17 mouse cellular contexts compared by ENCODE assay signal in genomic region chr2:66144770-66145169, GRCm38 (mm10). TPM values are rescaled to one million over a fixed set of nuclear protein-coding genes. Genes with fewer than 3 reads are reported as not detected.
A peak's percentile ranks its signal among the peaks of the same experiment; 100 is the strongest.
DNase-seq lines count a peak whose midpoint lies in the region; ATAC-seq and TF ChIP-seq lines count a peak whose summit lies in the region.
"Had no signal": no experiment of that assay in that cellular context is flagged by ENCODE, and none has a peak within 500 bp of the region (broad histone marks: within the 10 kb centered on the region; RNA-seq: fewer than 3 reads in every experiment).

No protein-coding gene starts in this region.

- no peaks in the 10 kb centered on the region for H3K36me3 ChIP-seq in kidney, embryonic 16.5 days (ENCODE audit: insufficient read depth, low read length)
- H3K36me3 ChIP-seq in intestine, postnatal 0 days (ENCODE audit: control insufficient read depth, insufficient read depth): no peaks in the 10 kb centered on the region
- no peaks in the 10 kb centered on the region for H3K36me3 ChIP-seq in stomach, embryonic 14.5 days (ENCODE audit: control insufficient read depth, insufficient read depth, low read length)
- H3K36me3 ChIP-seq: embryonic facial prominence, embryonic 10.5 days; hindbrain, embryonic 15.5 days; midbrain, embryonic 10.5 days had no signal

- H3K27me3 ChIP-seq in kidney, embryonic 16.5 days (ENCODE audit: insufficient read depth, low read length): no peaks in the 10 kb centered on the region
- H3K27me3 ChIP-seq in intestine, postnatal 0 days (replicated peaks; ENCODE audit: control insufficient read depth, insufficient read depth, low read length): no peaks in the 10 kb centered on the region
- no peaks in the 10 kb centered on the region for H3K27me3 ChIP-seq in stomach, embryonic 14.5 days (ENCODE audit: control insufficient read depth, insufficient read depth, low read length)
- H3K27me3 ChIP-seq: hindbrain, embryonic 15.5 days had no signal

- no peak overlapping the region for H3K9ac ChIP-seq in kidney, embryonic 16.5 days (replicated peaks; ENCODE audit: low read length)
- H3K9ac ChIP-seq in intestine, postnatal 0 days (ENCODE audit: low read depth, low read length): no peak overlapping the region
- no peak overlapping the region for H3K9ac ChIP-seq in stomach, embryonic 14.5 days (replicated peaks; ENCODE audit: low read depth, low read length)
- H3K9ac ChIP-seq: hindbrain, embryonic 15.5 days; liver, embryonic 14.5 days had no signal

- no peaks in the 10 kb centered on the region for H3K9me3 ChIP-seq in kidney, embryonic 16.5 days (ENCODE audit: low read length)
- no peaks in the 10 kb centered on the region for H3K9me3 ChIP-seq in intestine, postnatal 0 days (ENCODE audit: control insufficient read depth)
- no peaks in the 10 kb centered on the region for H3K9me3 ChIP-seq in stomach, embryonic 14.5 days (ENCODE audit: control insufficient read depth, low read depth, low read length)
- H3K9me3 ChIP-seq: embryonic facial prominence, embryonic 10.5 days; hindbrain, embryonic 15.5 days; midbrain, embryonic 10.5 days had no signal

- no peak for DNase-seq in kidney, postnatal 36 days
- peak; percentile 4 for DNase-seq in NIH3T3 (ENCODE audit: low read depth)
- no peak for DNase-seq in heart, adult 9 months (ENCODE audit: low spot score in 2 of 2)
- no peak for DNase-seq in left cerebral cortex, adult 2 months (ENCODE audit: extremely low spot score in 1 of 2, low spot score in 2 of 2)
- DNase-seq: adrenal gland, postnatal 14 days; cerebellum, postnatal 10 days; heart, adult 11 months; right cerebral cortex, postnatal 14 days; thymus, postnatal 25 days had no signal

- peak overlapping the region; percentile 80 for H3K27ac ChIP-seq in kidney, embryonic 16.5 days (ENCODE audit: low read length)
- 0 out of 2 replicates have a peak overlapping the region, but pooled peaks have one; percentile 41 for H3K27ac ChIP-seq in intestine, postnatal 0 days (ENCODE audit: low read depth, low read length)
- no peak overlapping the region for H3K27ac ChIP-seq in stomach, embryonic 14.5 days (ENCODE audit: low read length)
- H3K27ac ChIP-seq in left cerebral cortex, adult 2 months: no peak overlapping the region
- H3K27ac ChIP-seq: embryonic facial prominence, embryonic 10.5 days; hindbrain, embryonic 15.5 days; liver, embryonic 14.5 days; midbrain, embryonic 10.5 days had no signal

- peak overlapping the region; percentile 23; the same call in 1 of the 2 replicates for H3K4me2 ChIP-seq in kidney, embryonic 16.5 days (replicated peaks; ENCODE audit: low read depth, low read length)
- no peak overlapping the region; the same call in 1 of the 2 replicates for H3K4me2 ChIP-seq in intestine, postnatal 0 days (replicated peaks; ENCODE audit: low read depth)
- H3K4me2 ChIP-seq in stomach, embryonic 14.5 days (replicated peaks; ENCODE audit: low read depth, low read length): no peak overlapping the region
- H3K4me2 ChIP-seq: hindbrain, embryonic 15.5 days had no signal

- intact Hi-C loops in left cerebral cortex, adult 2 months (cut with DNase I): no loop called here

- no peak for TF ChIP-seq CTCF in intestine, postnatal 0 days (IDR thresholded peaks at IDR 0.05; ENCODE audit: low read depth)
- no peak for TF ChIP-seq CTCF in left cerebral cortex, adult 2 months (IDR thresholded peaks at IDR 0.05)

- 4% methylated on average over 5 of the region's 5 CpGs for WGBS in kidney, embryonic 16.5 days
- WGBS in intestine, postnatal 0 days: 1% methylated on average over 5 of the region's 5 CpGs
- 9% methylated on average over 5 of the region's 5 CpGs for whole genome bisulfite sequencing in stomach, embryonic 14.5 days

- peaks cover 11% of the 10 kb centered on the region; the same call in 1 of the 2 replicates for H3K4me1 ChIP-seq in kidney, embryonic 16.5 days (ENCODE audit: insufficient read depth, low read length)
- no peaks in the 10 kb centered on the region for H3K4me1 ChIP-seq in intestine, postnatal 0 days (replicated peaks; ENCODE audit: control insufficient read depth, insufficient read depth, low read length)
- peaks cover 8% of the 10 kb centered on the region; the same call in 1 of the 2 replicates for H3K4me1 ChIP-seq in stomach, embryonic 14.5 days (ENCODE audit: control insufficient read depth, insufficient read depth, low read length)
- H3K4me1 ChIP-seq: hindbrain, embryonic 15.5 days; midbrain, embryonic 10.5 days had no signal

- peak; percentile 83 for ATAC-seq in kidney, embryonic 16.5 days (ENCODE audit: low FRiP score, low TSS enrichment)
- ATAC-seq in intestine, postnatal 0 days: peak; percentile 95
- ATAC-seq in stomach, embryonic 14.5 days (ENCODE audit: insufficient number of reproducible peaks, insufficient read depth, low FRiP score, low read depth): 0 out of 2 replicates have a peak, but pooled peaks have one; percentile 10

- no peak overlapping the region for H3K4me3 ChIP-seq in kidney, embryonic 16.5 days (ENCODE audit: low read length)
- no peak overlapping the region for H3K4me3 ChIP-seq in intestine, postnatal 0 days (ENCODE audit: low read depth, low read length)
- no peak overlapping the region for H3K4me3 ChIP-seq in stomach, embryonic 14.5 days (ENCODE audit: low read depth, low read length)
- no peak overlapping the region for H3K4me3 ChIP-seq in left cerebral cortex, adult 2 months
- H3K4me3 ChIP-seq: embryonic facial prominence, embryonic 10.5 days; hindbrain, embryonic 15.5 days; midbrain, embryonic 10.5 days had no signal

RNA-seq across cellular contexts. Expression of gene Galnt3, which starts 20.0 kb away (rescaled TPM):
- 11.4 and 13.6 TPM in 2 replicates for polyA plus RNA-seq in kidney, embryonic 16.5 days (2015; fragmentation: Nextera tagmentation; extraction: Ambion mirVana)
- polyA plus RNA-seq in intestine, postnatal 0 days (2015; fragmentation: Nextera tagmentation; extraction: Ambion mirVana): 19.9 and 20.7 TPM in 2 replicates
- 9.1 and 9.9 TPM in 2 replicates for polyA plus RNA-seq in stomach, embryonic 14.5 days (2014; fragmentation: Nextera tagmentation; extraction: Ambion mirVana)
- total RNA-seq in left cerebral cortex, adult 2 months (2021): 1 to 10 TPM; 2.3 to 2.6 TPM
- total RNA-seq: MEL had no signal

Comparison
In these comparisons a context has a peak if more than half of its experiments do, and no peak if none do; other contexts are left out.
1. ATAC-seq: peak in every context shown above with its lines; median percentile 95 in intestine, postnatal 0 days; 83 in kidney, embryonic 16.5 days; 10 in stomach, embryonic 14.5 days.
2. H3K27ac ChIP-seq: peak in kidney, embryonic 16.5 days (single experiment) and intestine, postnatal 0 days (single experiment); none in stomach, embryonic 14.5 days (single experiment) and left cerebral cortex, adult 2 months (single experiment).